Mouse (Mus musculus) E14TG2a.4 (cell line): Measurements from ENCODE around the gene Tsc22d2.

Experiments used
- CTCF ChIP-seq: conservative IDR thresholded peaks from 2 replicates; pipeline ENCODE4 v1.5.1; 2014; ENCODE audit warnings: low read length
- NANOG ChIP-seq: IDR thresholded peaks from 2 replicates; pipeline ENCODE4 v1.6.1; 2014; ENCODE audit warnings: borderline replicate concordance, low read length, mixed read lengths

DNA sequence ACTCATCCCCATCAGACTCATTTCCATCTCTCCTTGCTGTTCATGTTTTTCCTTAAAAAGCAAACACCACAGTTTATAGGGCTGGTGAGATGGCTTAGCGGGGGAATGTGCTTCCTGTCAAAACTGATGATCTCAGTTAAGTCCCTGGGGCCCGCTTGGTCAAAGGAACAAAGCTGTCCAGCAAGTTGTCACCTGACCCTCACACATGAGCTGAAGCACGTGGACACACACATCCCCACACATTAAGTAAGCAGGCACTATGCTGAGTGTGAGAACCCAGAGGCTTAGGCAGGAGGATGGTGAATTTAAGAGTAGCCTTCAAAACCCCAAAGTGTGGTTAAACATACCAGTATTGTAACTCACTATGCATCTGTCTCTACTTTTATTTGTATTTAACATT lies 14.6 kb upstream of the Tsc22d2 start:
- TF ChIP-seq CTCF, result no peak
- TF ChIP-seq NANOG, result no peak
